Mouse (Mus musculus): Measurements from ENCODE around the gene Ccm2. TPM values are rescaled to one million over a fixed set of nuclear protein-coding genes. Genes with fewer than 3 reads are reported as not detected.

The Ccm2 gene
- polyA plus RNA-seq, 1 experiment from 2014 or later, result 36.0 TPM

DNA sequence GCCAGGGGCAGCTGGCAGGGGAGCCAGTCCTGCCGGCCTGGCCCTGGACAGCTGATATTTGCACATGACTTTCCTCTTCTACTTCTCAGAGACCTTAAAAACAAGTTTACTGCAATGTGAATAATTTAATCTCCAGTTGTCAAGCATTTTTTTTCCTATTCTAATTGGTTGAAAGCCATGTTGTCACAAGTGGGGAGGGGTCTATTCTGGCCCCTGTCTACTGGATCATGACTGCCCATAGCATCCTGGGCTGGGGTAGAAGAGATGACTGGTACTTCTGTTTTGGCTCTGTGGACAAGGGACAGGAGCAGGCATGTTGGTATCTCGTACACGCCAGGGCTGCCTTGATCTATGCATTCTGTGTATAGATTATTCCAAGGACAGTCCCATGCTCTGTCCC, 49.9 kb downstream of the Ccm2 start:
- H3K9ac ChIP-seq (ENCODE audit: low read depth, low read length), result no peak overlapping the region; the same call in 1 of the 2 replicates
- no peak overlapping the region for H3K4me3 ChIP-seq (ENCODE audit: low read depth, low read length)
- 76% methylated on average over 3 of the region's 3 CpGs for WGBS (ENCODE audit: insufficient replicate concordance)
- no peak for ATAC-seq (ENCODE audit: low read depth)
- H3K4me1 ChIP-seq (ENCODE audit: control insufficient read depth, low read depth, low read length), result peaks cover 61% of the 10 kb centered on the region
- peaks cover 42% of the 10 kb centered on the region for H3K36me3 ChIP-seq (ENCODE audit: control insufficient read depth, insufficient read depth)
- H3K9me3 ChIP-seq (replicated peaks; ENCODE audit: control insufficient read depth, low read length), result no peaks in the 10 kb centered on the region
- no peak overlapping the region for H3K4me2 ChIP-seq (ENCODE audit: low read depth, low read length)
- H3K27ac ChIP-seq (ENCODE audit: low read length), result peak overlapping the region; percentile 21; the same call in 1 of the 2 replicates
- H3K27me3 ChIP-seq (ENCODE audit: control insufficient read depth, insufficient read depth, low read depth, low read length), result no peaks in the 10 kb centered on the region

DNA sequence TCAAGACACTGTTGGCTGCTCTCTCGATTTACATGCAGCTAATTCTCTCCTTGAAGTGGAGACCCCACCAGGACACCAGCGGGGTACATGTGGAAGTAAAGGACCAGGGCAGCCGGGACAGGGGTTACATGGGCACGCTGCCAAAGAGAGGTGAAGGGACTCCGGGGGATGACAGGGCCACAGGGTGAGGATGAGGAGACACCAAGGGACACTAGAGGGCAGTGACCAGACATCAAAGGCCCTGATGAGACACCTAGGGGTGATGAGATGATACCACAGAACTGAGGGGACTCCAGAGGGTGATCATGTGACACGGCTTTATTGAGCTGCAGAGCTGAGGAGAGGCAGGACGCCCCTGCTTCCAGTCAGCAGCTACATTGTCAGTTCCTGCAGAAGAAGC, 50.8 kb downstream of the Ccm2 start:
- Histone ChIP-seq H3K4me2 (ENCODE audit: low read depth, low read length) (no peak overlapping the region), H3K9ac (ENCODE audit: low read depth, low read length) (no peak overlapping the region), H3K27ac (ENCODE audit: low read length) (no peak overlapping the region), H3K9me3 (replicated peaks; ENCODE audit: control insufficient read depth, low read length) (no peaks in the 10 kb centered on the region), H3K4me3 (ENCODE audit: low read depth, low read length) (no peak overlapping the region), H3K36me3 (ENCODE audit: control insufficient read depth, insufficient read depth) (peaks cover 37% of the 10 kb centered on the region), H3K4me1 (ENCODE audit: control insufficient read depth, low read depth, low read length) (peaks cover 53% of the 10 kb centered on the region), H3K27me3 (ENCODE audit: control insufficient read depth, insufficient read depth, low read depth, low read length) (peaks cover 1% of the 10 kb centered on the region; the same call in 1 of the 2 replicates)
- ATAC-seq (ENCODE audit: low read depth), result no peak
- 71% methylated on average over 7 of the region's 7 CpGs for WGBS (ENCODE audit: insufficient replicate concordance)

DNA sequence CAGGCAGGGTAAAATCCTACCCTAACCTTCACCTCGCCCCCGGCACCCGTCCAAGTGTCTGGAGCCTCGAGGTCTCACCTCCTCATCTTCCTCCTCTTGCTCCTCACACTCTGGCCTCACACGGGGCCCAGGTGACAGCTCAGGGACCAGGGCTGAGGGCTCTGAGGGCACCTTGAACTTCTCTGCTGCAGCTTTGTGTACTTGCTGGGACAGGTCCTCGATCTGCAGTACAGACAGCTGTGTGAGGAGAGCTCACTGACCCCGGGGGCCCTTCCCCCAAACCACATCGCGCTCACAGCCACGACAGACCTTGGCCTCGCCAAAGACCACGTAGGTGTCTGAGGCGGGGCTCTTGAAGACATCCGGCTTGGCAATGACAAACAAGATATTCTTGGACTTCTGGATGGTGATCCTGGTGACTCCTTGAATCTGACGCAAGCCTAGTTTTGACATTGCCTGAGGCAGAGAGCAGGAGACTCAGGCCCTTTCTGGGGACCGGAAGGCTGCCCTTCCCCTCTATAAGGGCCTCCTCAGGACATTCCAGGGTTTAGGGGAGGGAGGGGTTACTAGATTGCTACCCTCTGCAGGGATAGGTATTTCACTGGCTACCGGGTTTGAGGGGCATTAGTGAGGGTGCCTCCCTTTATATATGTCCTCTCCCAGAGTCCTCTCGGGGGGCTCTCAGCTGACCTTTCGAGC, 51.7 kb downstream of the Ccm2 start:
- Histone ChIP-seq H3K9me3 (replicated peaks; ENCODE audit: control insufficient read depth, low read length) (no peaks in the 10 kb centered on the region), H3K9ac (ENCODE audit: low read depth, low read length) (peak overlapping the region; percentile 34; the same call in 1 of the 2 replicates), H3K4me2 (ENCODE audit: low read depth, low read length) (peak overlapping the region; percentile 36), H3K36me3 (ENCODE audit: control insufficient read depth, insufficient read depth) (peaks cover 29% of the 10 kb centered on the region), H3K27me3 (ENCODE audit: control insufficient read depth, insufficient read depth, low read depth, low read length) (peaks cover 9% of the 10 kb centered on the region), H3K27ac (ENCODE audit: low read length) (no peak overlapping the region), H3K4me1 (ENCODE audit: control insufficient read depth, low read depth, low read length) (peaks cover 50% of the 10 kb centered on the region), H3K4me3 (ENCODE audit: low read depth, low read length) (peak overlapping the region; percentile 35)
- 65% methylated on average over 19 of the region's 19 CpGs for WGBS (ENCODE audit: insufficient replicate concordance)
- no peak for ATAC-seq (ENCODE audit: low read depth)

DNA sequence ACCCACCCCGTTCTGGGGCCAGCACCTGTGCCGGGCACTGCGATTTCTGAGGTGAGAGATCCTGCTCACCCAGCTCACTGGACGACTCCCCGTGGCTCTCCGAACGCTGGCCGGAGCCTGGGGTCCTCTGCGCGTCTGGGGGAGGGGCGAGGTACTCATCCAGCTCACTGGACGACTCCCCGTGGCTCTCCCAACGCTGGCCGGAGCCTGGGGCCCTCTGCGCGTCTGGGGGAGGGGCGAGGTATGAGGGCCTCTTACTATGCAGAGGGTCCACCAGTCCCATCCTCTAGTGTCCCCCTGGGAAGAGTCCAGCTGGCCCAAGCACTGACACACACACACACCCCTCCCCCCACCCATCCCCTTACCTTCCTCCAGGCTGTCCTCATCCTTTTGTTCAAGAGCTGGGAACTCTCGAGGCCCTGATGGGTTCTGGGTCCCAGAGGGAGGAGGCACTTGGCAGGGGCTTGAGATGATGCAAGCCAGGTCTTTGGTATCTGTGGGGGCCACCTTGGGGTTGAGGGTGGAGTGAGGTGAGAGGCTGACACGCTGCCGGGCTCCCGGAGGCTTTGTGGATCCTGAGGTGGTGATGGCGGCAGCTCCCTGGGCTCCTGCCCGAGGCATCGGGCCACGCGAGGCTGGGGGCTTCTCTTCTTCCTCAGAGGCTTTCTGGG, 52.5 kb downstream of the Ccm2 start:
- Histone ChIP-seq H3K36me3 (ENCODE audit: control insufficient read depth, insufficient read depth) (peaks cover 21% of the 10 kb centered on the region), H3K27ac (ENCODE audit: low read length) (no peak overlapping the region), H3K4me1 (ENCODE audit: control insufficient read depth, low read depth, low read length) (peaks cover 45% of the 10 kb centered on the region), H3K27me3 (ENCODE audit: control insufficient read depth, insufficient read depth, low read depth, low read length) (peaks cover 16% of the 10 kb centered on the region), H3K4me2 (ENCODE audit: low read depth, low read length) (peak overlapping the region; percentile 36), H3K4me3 (ENCODE audit: low read depth, low read length) (peak overlapping the region; percentile 35), H3K9ac (ENCODE audit: low read depth, low read length) (peak overlapping the region; percentile 34), H3K9me3 (replicated peaks; ENCODE audit: control insufficient read depth, low read length) (no peaks in the 10 kb centered on the region)
- peak; percentile 35 for ATAC-seq (ENCODE audit: low read depth)
- WGBS (ENCODE audit: insufficient replicate concordance), result 45% methylated on average over 27 of the region's 27 CpGs

DNA sequence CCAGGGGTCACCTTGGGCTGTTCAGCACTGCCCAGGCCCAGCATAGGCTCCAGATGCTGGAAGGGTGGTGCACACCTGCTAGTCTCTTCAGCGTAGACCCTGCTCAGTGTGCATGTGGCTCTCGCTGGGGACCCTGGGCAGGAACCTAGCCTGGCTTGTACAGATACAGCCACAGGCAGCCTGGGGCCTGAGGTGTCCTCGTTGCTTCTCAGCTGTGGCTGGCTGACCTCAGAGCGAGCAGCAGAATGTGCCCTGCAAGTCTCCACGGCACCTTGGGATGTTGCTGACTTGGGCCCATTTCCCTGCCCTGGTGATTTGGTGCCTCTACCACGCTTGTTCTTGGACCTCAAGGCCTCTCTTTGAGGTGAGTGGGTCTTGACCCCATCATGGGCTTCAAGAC, 53.1 kb downstream of the Ccm2 start:
- Histone ChIP-seq H3K27me3 (ENCODE audit: control insufficient read depth, insufficient read depth, low read depth, low read length) (peaks cover 23% of the 10 kb centered on the region), H3K9ac (ENCODE audit: low read depth, low read length) (no peak overlapping the region), H3K4me1 (ENCODE audit: control insufficient read depth, low read depth, low read length) (peaks cover 38% of the 10 kb centered on the region), H3K27ac (ENCODE audit: low read length) (peak overlapping the region; percentile 42; the same call in 1 of the 2 replicates), H3K9me3 (replicated peaks; ENCODE audit: control insufficient read depth, low read length) (no peaks in the 10 kb centered on the region), H3K4me2 (ENCODE audit: low read depth, low read length) (peak overlapping the region; percentile 36), H3K36me3 (ENCODE audit: control insufficient read depth, insufficient read depth) (peaks cover 14% of the 10 kb centered on the region), H3K4me3 (ENCODE audit: low read depth, low read length) (no peak overlapping the region)
- no peak for ATAC-seq (ENCODE audit: low read depth)
- WGBS (ENCODE audit: insufficient replicate concordance), result 56% methylated on average over 6 of the region's 6 CpGs

DNA sequence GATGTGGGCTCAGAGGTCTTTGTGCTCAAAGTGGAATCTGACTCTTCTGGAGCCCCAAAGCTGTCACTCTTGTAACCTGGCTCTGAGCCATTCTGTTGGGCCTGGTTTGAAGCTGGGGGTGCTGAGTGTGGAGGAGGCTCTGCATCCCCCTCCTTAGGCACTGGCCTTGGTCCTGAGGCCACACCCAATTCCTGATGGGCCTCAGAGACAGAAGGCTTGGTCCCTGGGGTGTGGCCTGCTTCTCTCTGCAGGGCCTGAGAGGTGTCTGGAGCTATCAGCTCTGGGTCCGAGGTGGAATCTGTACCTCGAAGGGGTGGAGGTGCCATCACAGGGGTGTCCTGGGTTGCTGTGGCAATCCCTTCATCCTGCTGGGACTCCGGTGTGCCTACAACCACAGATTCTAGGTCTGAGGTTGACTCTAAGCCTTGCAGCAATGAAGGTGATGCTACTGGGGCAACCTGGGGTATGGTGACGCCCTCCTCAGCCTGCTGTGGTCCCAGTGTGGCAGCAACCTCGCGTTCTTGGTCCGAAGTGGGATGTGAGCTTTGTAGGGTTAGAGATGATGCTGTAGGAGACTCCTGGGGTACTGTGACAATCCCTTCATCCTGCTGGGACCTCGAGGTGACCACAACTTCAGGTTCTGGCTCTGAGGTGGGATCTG, 53.7 kb downstream of the Ccm2 start:
- Histone ChIP-seq H3K36me3 (ENCODE audit: control insufficient read depth, insufficient read depth) (peaks cover 14% of the 10 kb centered on the region), H3K9ac (ENCODE audit: low read depth, low read length) (no peak overlapping the region), H3K27ac (ENCODE audit: low read length) (peak overlapping the region; percentile 42; the same call in 1 of the 2 replicates), H3K4me1 (ENCODE audit: control insufficient read depth, low read depth, low read length) (peaks cover 35% of the 10 kb centered on the region), H3K27me3 (ENCODE audit: control insufficient read depth, insufficient read depth, low read depth, low read length) (peaks cover 29% of the 10 kb centered on the region), H3K9me3 (replicated peaks; ENCODE audit: control insufficient read depth, low read length) (no peaks in the 10 kb centered on the region), H3K4me3 (ENCODE audit: low read depth, low read length) (no peak overlapping the region), H3K4me2 (ENCODE audit: low read depth, low read length) (0 out of 2 replicates have a peak overlapping the region, but pooled peaks have one; percentile 36)
- 55% methylated on average over 8 of the region's 8 CpGs for WGBS (ENCODE audit: insufficient replicate concordance)
- peak; percentile 41; the same call in 1 of the 2 replicates for ATAC-seq (ENCODE audit: low read depth)

DNA sequence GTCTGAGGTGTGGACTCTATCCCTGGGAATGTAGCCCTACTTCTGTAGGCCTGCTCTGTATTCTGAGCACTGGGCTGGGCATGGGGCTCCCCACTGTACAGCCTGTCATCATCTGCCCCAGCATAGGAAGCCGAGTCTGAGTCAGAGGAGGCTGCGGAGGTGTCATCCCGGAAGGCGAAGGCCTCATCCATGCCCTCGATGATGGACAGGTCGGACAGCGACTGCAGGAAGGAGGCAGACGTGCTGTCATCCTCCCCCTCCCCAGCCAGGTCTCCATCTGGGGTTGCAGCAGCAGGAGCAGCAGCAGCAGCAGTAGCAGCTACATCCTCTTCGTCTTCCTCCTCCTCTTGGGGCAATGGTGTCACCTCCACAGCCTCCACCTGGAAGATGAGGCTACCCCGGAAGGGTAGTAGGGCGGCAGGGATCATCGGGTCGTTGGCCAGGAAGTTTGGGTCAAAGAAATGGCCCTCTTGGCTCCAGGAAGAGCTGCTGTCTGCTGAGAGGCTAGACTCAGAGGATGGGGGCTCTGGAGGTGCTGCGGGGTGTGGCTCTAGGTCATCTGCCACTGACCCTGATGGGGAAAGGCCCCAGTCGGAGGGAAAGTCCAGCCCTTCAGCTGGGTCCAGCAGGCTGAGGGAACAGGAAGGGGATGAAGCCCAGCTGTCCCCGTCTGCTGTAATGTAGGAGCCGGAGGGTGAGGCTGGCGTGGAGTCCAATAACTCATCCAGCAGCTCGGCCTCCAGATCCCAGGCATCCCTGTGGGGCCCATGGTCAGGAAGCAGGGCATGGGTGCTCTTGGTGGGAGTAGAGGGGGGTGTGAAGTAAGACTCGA, 55.2 kb downstream of the Ccm2 start:
- peaks cover 42% of the 10 kb centered on the region for H3K27me3 ChIP-seq (ENCODE audit: control insufficient read depth, insufficient read depth, low read depth, low read length)
- 64% methylated on average over 20 of the region's 20 CpGs for WGBS (ENCODE audit: insufficient replicate concordance)

DNA sequence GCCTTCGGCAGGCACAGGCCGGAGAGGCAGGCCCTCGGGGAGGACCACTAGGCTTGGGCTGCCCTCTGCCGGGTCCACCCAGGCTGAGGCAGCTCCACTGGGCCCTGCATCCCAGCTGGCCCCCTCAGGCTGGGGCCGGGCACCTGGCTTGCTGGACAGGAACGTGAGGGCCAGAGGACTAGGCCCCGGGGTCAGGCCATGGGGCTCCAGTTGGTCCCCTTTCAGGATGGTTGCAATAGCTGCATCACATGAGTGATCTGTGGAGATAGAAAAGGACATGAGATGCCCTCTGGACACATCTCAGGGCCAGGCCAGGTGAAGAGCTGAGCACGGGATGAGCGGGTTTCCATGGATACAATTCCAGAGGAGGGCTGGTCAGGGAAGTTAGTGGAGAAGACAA, 56.0 kb downstream of the Ccm2 start:
- ATAC-seq (ENCODE audit: low read depth), result no peak
- Histone ChIP-seq H3K4me3 (ENCODE audit: low read depth, low read length) (no peak overlapping the region), H3K9me3 (replicated peaks; ENCODE audit: control insufficient read depth, low read length) (no peaks in the 10 kb centered on the region), H3K27ac (ENCODE audit: low read length) (no peak overlapping the region), H3K4me1 (ENCODE audit: control insufficient read depth, low read depth, low read length) (peaks cover 30% of the 10 kb centered on the region), H3K27me3 (ENCODE audit: control insufficient read depth, insufficient read depth, low read depth, low read length) (peaks cover 49% of the 10 kb centered on the region), H3K9ac (ENCODE audit: low read depth, low read length) (no peak overlapping the region), H3K4me2 (ENCODE audit: low read depth, low read length) (no peak overlapping the region), H3K36me3 (ENCODE audit: control insufficient read depth, insufficient read depth) (no peaks in the 10 kb centered on the region; the same call in 1 of the 2 replicates)
- WGBS (ENCODE audit: insufficient replicate concordance), result 78% methylated on average over 9 of the region's 9 CpGs

More for the DNA sequence above, 55.2 kb downstream of the Ccm2 start:
- no peak overlapping the region for H3K27ac ChIP-seq (ENCODE audit: low read length)
- no peak overlapping the region for H3K9ac ChIP-seq (ENCODE audit: low read depth, low read length)
- H3K4me2 ChIP-seq (ENCODE audit: low read depth, low read length), result no peak overlapping the region
- H3K36me3 ChIP-seq (ENCODE audit: control insufficient read depth, insufficient read depth), result peaks cover 3% of the 10 kb centered on the region
- no peak for ATAC-seq (ENCODE audit: low read depth)
- peaks cover 30% of the 10 kb centered on the region for H3K4me1 ChIP-seq (ENCODE audit: control insufficient read depth, low read depth, low read length)
- no peak overlapping the region for H3K4me3 ChIP-seq (ENCODE audit: low read depth, low read length)
- H3K9me3 ChIP-seq (replicated peaks; ENCODE audit: control insufficient read depth, low read length), result no peaks in the 10 kb centered on the region

Measured in liver, embryonic 16.5 days (tissue).